8 mouse cellular contexts compared by ENCODE assay signal in genomic region chr6:108828234-108828868, GRCm38 (mm10). TPM values are rescaled to one million over a fixed set of nuclear protein-coding genes. Genes with fewer than 3 reads are reported as not detected.
DNase-seq lines count a peak whose midpoint lies in the region; ATAC-seq and TF ChIP-seq lines count a peak whose summit lies in the region.

Edem1 (plus strand) TSS chr6:108828641.

- TF ChIP-seq POLR2A in cortical plate, adult 2 months (IDR thresholded peaks at IDR 0.05; ENCODE audit: extremely low read depth, insufficient read depth, low read length) = peak; percentile 44; the same call in 1 of the 2 replicates

- no peak for TF ChIP-seq CTCF in cortical plate, adult 2 months (IDR thresholded peaks at IDR 0.05; ENCODE audit: extremely low read depth, insufficient read depth, low read length)

- peak within 1 kb of the TSS; percentile 81 for H3K4me3 ChIP-seq in cortical plate, adult 2 months (ENCODE audit: insufficient read depth, low read length)
- H3K4me3 ChIP-seq in megakaryocyte, embryonic 14.5 days (replicated peaks) = peak within 1 kb of the TSS; percentile 91

- H3K9me3 ChIP-seq in megakaryocyte, embryonic 14.5 days = no peaks in the 10 kb centered on the region

- peak within 1 kb of the TSS; percentile 81 for H3K27ac ChIP-seq in cortical plate, adult 2 months (ENCODE audit: insufficient read depth, low read length)

- H3K36me3 ChIP-seq in megakaryocyte, embryonic 14.5 days (replicated peaks; ENCODE audit: low read length) = peaks cover 44% of the 10 kb centered on the region

- peak; percentile 87 for ATAC-seq in activated CD4-positive, CD25-positive, alpha-beta regulatory T cell, adult 4 months

- peaks cover 1% of the 10 kb centered on the region; the same call in 1 of the 2 replicates for H3K4me1 ChIP-seq in cortical plate, adult 2 months (ENCODE audit: control insufficient read depth, insufficient read depth, low read length)
- peaks cover 72% of the 10 kb centered on the region for H3K4me1 ChIP-seq in megakaryocyte, embryonic 14.5 days

- DNase-seq in gastrocnemius, adult 8-10 months (ENCODE audit: low spot score in 2 of 2) = peak; percentile 99 to 100
- DNase-seq in hindlimb bud, embryonic 11.5 days (ENCODE audit: extremely low spot score, low read depth, low spot score) = peak; percentile 89
- DNase-seq in left cerebral cortex, adult 8-10 months (ENCODE audit: low spot score in 2 of 2) = peak; percentile 84 to 97
- DNase-seq in right cerebral cortex, postnatal 10 days (ENCODE audit: low spot score in 2 of 2) = peak; percentile 96
- peak; percentile 98 for DNase-seq in urinary bladder, postnatal 25 days (ENCODE audit: low spot score)

- H3K27me3 ChIP-seq in megakaryocyte, embryonic 14.5 days (replicated peaks) = no peaks in the 10 kb centered on the region

RNA-seq across cellular contexts. Expression of gene Edem1, which starts in this region (rescaled TPM):
- 10 to 100 TPM; 57.3 to 57.9 TPM for polyA plus RNA-seq in activated CD4-positive, CD25-positive, alpha-beta regulatory T cell, adult 4 months (2017; shearing (Covaris generic))
- 12.9 and 13.2 TPM in 2 replicates for polyA plus RNA-seq in cortical plate, adult 2 months (2012; rRNA removed)
- 1 to 10 TPM; 3.2 to 5.8 (median 4.8) TPM for total RNA-seq in gastrocnemius, adult 8-10 months (2022)
- 10 to 100 TPM; 18.2 to 26.0 (median 21.3) TPM for total RNA-seq in left cerebral cortex, adult 8-10 months (2022)
- polyA plus RNA-seq in megakaryocyte, embryonic 14.5 days (2012; ENCODE audit: insufficient read depth, low replicate concordance) = 26.4 and 31.0 TPM in 2 replicates

Comparison
In these comparisons a context has a peak if more than half of its experiments do, and no peak if none do; other contexts are left out.
1. Peak in every context shown above with its lines: DNase-seq, ATAC-seq, H3K4me3 ChIP-seq and H3K27ac ChIP-seq.